Mouse (Mus musculus) B cell, adult 2 months (primary cell): ENCODE results near the gene Clec2e.
"Not testable (repeated sequence)": the region's sequence is repeated elsewhere in the genome, so short reads cannot be mapped to it uniquely, and the experiment has no call there.

Experiments used
- DNase-seq, 2 experiments: peaks; one replicate each; pipeline ENCODE4 v3.0.0; 2022

Gene Clec2e

DNA sequence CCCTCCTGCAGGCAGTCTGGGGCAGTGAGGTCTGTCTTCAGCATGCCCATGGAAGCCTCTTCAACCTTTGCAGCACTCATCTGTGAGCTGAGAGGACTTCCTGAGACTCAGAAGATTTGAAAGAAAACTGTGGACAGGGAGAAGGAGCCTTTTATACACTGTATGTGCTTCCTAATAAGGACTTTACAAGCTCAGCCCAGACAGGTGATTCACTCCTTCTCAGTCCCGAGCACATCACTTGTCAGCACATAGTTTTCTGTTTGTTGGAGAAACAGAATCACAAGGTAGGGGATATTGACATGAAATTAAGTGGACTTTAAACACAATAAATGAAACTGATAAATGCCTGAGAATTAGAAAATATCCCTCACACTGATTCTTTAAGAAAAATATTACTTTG, at the start of gene Clec2e:
Gene Clec2e, minus strand, starts transcription at position 120 of the 400 bp plus-strand sequence.
- DNase-seq: not testable (repeated sequence)

- no peak for DNase-seq
Measured at GRCm38 (mm10) chr6:129146812-129147211, 46.1 kb upstream of the Clec2e start.

GRCm38 (mm10) chr6:129132604-129133341, 32.1 kb upstream of the Clec2e start:
- no peak for DNase-seq

- no peak for DNase-seq
Measured at GRCm38 (mm10) chr6:129126861-129127260, 26.1 kb upstream of the Clec2e start.

DNA sequence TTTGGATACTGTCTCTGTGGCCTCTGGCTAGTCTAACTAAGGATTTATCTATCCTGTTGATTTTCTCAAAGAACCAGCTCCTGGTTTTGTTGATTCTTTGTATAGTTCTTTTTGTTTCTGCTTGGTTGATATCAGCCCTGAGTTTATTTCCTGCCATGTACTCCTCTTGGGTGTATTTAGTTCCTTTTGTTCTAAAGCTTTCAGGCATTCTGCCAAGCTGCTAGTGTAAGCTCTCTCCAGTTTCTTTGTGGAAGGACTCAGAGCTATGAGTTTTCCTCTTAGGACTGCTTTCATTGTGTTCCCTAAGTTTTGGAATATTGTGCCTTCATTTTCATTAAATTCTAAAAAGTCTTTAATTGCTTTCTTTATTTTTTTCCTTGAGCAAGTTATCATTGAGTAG, 23.8 kb upstream of the Clec2e start:
- DNase-seq: not testable (repeated sequence)

- no peak for DNase-seq
Measured at GRCm38 (mm10) chr6:129116223-129116622, 15.5 kb upstream of the Clec2e start.

GRCm38 (mm10) chr6:129114237-129114636, 13.5 kb upstream of the Clec2e start:
- not testable (repeated sequence) for DNase-seq

DNA sequence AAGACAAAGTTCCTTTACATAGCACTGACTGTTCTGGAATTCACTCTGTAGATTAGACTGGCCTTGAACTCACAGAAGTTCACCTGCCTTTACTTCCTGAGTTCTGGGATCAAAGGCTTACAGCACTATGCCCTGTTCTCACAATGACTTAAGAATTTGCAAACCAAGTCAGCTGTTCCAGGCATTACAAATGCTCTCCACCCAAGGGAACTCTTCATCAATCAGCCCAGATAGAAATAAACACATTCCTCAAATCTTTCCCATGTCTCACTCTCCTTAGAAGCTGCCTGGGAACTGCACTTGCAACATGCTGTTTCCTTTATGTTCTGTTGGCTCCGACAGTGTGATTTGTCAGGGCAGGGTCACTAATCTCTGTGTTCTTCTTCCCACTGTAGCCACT, 13.1 kb upstream of the Clec2e start:
- no peak for DNase-seq

DNA sequence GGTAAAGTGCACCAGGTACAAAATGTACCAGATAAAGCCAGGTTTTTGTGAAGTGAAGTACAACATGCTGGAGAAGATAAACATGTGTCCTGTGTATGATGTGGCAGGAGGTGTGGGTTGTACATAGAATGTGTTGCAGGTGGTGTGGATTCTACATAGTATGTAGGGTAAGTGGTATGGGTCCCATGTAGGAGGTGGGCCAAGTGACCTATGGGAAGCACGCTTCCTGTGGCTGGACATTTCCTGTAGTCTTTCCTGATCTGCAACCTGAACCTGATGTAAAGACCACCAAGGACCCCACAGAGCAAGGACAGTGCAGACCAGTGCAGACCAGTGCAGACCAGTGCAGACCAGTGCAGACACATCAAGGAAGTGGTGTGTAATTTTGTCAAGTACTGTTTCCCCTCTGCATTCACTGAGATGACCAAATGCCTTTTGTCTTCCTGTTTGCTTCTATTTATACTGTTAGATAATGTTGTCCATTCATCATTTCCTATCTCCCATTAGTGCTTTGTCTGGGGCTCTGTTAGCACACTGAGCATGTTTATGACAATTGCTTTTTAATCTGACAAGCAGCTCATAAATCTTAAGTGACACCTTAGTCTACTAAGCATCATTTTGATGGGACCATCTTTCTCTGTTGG, 12.4 kb upstream of the Clec2e start:
- no peak for DNase-seq

- no peak for DNase-seq
Measured at GRCm38 (mm10) chr6:129112526-129112925, 11.8 kb upstream of the Clec2e start.

GRCm38 (mm10) chr6:129107916-129108315, 7.2 kb upstream of the Clec2e start:
- DNase-seq: no peak

- no peak for DNase-seq
Measured at GRCm38 (mm10) chr6:129102858-129103555, 2.3 kb upstream of the Clec2e start.

DNA sequence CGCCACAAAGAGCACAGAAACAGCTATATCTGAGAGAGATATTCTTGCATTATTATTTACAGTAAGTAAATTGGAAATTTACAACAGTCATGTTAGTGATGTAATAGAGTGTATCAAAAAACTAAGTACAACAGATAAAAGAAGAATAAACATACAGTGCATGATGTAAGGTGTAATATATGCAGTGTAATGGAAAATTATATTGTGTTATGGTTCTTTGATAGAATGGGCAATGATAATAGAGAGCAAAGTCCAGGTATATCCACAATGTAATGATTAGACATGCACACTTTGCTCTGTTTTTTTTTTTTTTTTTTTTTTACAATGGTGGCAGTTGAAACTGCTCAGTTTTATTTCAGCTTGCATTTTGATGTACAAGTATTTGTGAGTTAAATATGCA, 891 bp upstream of the Clec2e start:
- DNase-seq: no peak

GRCm38 (mm10) chr6:129097929-129098328, 2.8 kb downstream of the Clec2e start:
- no peak for DNase-seq

DNA sequence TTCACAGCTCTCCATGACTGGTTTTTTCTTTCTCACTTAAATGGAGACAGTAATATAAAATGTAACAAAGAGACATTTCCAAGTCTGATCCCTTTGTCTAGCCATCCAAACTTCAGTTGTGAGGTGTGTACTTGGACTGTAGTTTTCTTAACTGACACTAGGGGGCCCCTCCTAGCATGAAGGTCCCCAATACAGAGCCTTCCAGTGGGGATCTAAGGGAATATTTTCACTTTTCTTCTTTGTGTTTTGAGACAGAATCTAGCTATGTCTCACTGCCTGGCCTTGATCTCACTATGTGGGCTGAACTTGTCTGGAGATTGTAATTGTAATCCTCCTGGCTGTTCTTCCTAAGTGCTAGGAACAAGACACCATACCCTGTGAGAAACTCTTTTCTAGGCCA, 5.5 kb downstream of the Clec2e start:
- peak; percentile 40 to 44 for DNase-seq

- DNase-seq: peak; percentile 67 to 76
Measured at GRCm38 (mm10) chr6:129088596-129088995, 12.1 kb downstream of the Clec2e start.

DNA sequence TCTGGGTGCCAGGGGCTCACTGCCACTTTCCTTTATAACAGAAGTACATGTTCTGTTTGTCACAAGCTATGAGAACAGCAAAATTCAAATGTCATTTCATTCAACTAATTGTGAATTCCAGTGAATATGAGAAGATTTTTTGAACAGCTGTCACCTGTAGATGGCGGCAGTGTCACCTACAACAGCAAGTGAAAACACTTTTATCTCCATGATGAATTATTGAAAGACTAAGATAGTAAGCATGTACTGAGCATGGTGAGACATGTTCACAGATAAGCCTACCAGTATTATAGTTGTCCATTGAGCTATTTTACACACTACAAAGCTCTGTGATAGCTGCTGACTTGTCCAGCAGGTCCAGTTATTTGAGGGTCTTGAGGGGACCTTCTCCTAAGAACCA, 12.6 kb downstream of the Clec2e start:
- no peak for DNase-seq

GRCm38 (mm10) chr6:129086031-129086430, 14.7 kb downstream of the Clec2e start:
- DNase-seq: not testable (repeated sequence)

GRCm38 (mm10) chr6:129085098-129085497, 15.6 kb downstream of the Clec2e start:
- no peak for DNase-seq

DNA sequence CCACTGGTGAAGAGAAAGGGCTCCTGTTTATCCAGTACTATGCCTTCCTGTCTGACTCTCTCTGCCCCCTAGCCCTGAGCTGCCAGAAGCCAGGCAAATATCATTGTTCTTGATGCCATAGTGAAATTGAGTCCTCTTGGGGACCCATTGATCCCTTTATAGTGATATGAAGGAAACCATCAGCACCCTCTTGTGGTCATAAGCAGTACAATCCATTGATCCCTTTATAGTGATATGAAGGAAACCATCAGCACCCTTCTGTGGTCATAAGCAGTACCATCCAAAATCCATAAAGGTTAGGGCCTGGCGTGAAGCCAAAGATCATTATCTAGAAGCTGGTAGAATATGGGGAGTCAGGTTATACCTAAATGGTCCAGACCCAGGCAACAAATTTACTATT, 33.7 kb downstream of the Clec2e start:
- DNase-seq: peak; percentile 76 to 78

GRCm38 (mm10) chr6:129066530-129066929, 34.2 kb downstream of the Clec2e start:
- DNase-seq: no peak

DNA sequence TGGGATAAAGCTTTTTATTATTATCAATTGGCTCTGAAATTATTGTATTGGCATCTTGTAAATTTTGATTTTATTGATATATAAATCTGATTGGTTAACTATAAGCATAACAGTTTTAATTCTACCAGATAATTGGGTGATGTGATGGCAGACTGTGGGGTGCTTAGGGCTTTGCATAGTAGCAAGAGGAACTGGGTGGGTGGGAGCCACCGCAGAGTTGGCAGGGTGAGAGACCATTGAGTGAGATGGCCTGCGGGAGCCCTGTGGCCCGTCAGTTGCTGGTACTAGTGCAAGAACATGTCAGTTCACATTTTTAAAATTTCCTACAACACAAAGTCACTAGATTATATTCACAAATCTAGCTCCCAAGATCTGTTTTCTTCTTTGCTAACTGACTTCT, 34.9 kb downstream of the Clec2e start:
- no peak for DNase-seq

DNA sequence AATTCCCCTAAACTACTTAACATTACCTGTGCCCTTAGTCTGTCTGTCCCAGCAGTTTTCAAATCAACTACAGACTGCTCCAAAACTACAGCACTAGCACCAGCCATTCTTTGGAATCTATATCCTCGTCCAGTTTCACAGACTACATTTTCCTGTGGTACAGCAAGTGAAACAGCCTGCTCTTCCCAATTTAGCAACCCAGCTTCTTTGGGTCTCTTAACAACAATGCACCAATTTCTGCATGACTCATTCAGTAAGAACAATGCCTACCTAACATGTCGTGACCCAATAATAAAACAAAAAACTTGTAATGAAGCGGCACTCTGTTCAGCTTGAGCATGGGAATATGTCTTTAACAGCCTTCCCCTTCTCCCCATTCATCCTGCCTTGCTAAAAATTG, 35.3 kb downstream of the Clec2e start:
- DNase-seq: no peak

- DNase-seq: no peak
Measured at GRCm38 (mm10) chr6:129058013-129058412, 42.7 kb downstream of the Clec2e start.
